Mouse (Mus musculus): ENCODE data around the gene Dennd4b.

DNA sequence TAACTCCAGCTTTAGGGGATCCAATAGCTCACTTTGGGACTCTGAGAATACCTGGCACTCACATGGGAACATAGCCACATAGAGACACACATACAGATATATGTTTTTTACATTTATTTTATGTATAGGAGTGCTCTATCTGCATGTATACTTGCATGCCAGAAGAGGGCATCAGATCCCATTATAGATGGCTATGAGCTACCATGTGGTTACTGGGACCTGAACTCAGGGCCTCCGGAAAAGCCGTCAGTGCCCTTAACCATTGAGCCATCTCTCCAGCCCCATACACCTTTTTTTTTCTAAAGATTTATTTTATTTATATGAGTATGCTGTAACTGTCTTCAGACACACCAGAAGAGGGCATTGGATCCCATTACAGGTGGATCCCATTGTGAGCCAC, 19.2 kb downstream of the Dennd4b start:
- peak; percentile 43 for TF ChIP-seq CTCF (IDR thresholded peaks at IDR 0.05)
- TF ChIP-seq EP300 (IDR thresholded peaks at IDR 0.05; ENCODE audit: insufficient read depth, low read depth, low read length): no peak
